Mouse (Mus musculus) midbrain, embryonic 14.5 days (tissue): ENCODE measurements around the gene Muc1. TPM values are rescaled to one million over a fixed set of nuclear protein-coding genes. Genes with fewer than 3 reads are reported as not detected.

Source experiments
- ATAC-seq: fragments of 200-750 bp; cut with Nextera tagmentation; 2 replicates; pipeline ENCODE4 v1.8.0; 2017; ENCODE audit warnings: moderate number of reproducible peaks, moderate library complexity; ENCODE audit not compliant: low FRiP score, low TSS enrichment
- DNase-seq: peaks from one replicate; pipeline ENCODE4 v3.0.0-alpha.2; 2015
- H3K27ac ChIP-seq: fragments of 300-500 bp; sonication (generic); replicated peaks from 2 replicates; pipeline ENCODE4 v1.5.1; 2014; ENCODE audit warnings: mild to moderate bottlenecking, low read depth, low read length, moderate library complexity
- H3K27me3 ChIP-seq: fragments of 300-500 bp; sonication (generic); 2 replicates; pipeline ENCODE4 v1.6.1; 2014; ENCODE audit warnings: low read length, control low read depth, mixed read lengths; ENCODE audit not compliant: control insufficient read depth, insufficient read depth
- H3K36me3 ChIP-seq: fragments of 300-500 bp; sonication (generic); 2 replicates; pipeline ENCODE4 v1.6.1; 2014; ENCODE audit warnings: low read length, control low read depth; ENCODE audit not compliant: control insufficient read depth, insufficient read depth
- H3K4me1 ChIP-seq: fragments of 300-500 bp; sonication (generic); 2 replicates; pipeline ENCODE4 v1.6.1; 2014; ENCODE audit warnings: mild to moderate bottlenecking, antibody characterized with exemption, low read length, control low read depth; ENCODE audit not compliant: control insufficient read depth, insufficient read depth
- H3K4me2 ChIP-seq: fragments of 300-500 bp; sonication (generic); 2 replicates; pipeline ENCODE4 v1.6.1; 2014; ENCODE audit warnings: mild to moderate bottlenecking, low read length, moderate library complexity
- H3K4me3 ChIP-seq: fragments of 300-500 bp; sonication (generic); replicated peaks from 2 replicates; pipeline ENCODE4 v1.5.1; 2014; ENCODE audit warnings: low read depth, low read length
- H3K9ac ChIP-seq: fragments of 300-500 bp; sonication (generic); replicated peaks from 2 replicates; pipeline ENCODE4 v1.6.1; 2014; ENCODE audit warnings: mild to moderate bottlenecking, low read length, moderate library complexity
- H3K9me3 ChIP-seq: fragments of 300-500 bp; sonication (generic); 2 replicates; pipeline ENCODE4 v1.6.1; 2016; ENCODE audit warnings: low read length, control low read depth, mixed read lengths; ENCODE audit not compliant: control insufficient read depth
- whole genome bisulfite sequencing: fragments of 180-500 bp; shearing (Covaris S2); extraction: QIAGEN DNeasy Blood & Tissue Kit; methylation state at CpG from one replicate; pipeline ENCODE4 v1.1.7; 2014; 5-methylcytosine and 5-hydroxymethylcytosine counted together
- polyA plus RNA-seq: library from polyadenylated mRNA; unstranded; fragments of >200 nt; fragmentation: Nextera tagmentation; extraction: Ambion mirVana; gene quantifications from 2 replicates; pipeline ENCODE4 v1.2.1, GENCODE M21; 2014

Muc1 gene
- polyA plus RNA-seq, 1 experiment from 2014 or later = 2.1 TPM

DNA sequence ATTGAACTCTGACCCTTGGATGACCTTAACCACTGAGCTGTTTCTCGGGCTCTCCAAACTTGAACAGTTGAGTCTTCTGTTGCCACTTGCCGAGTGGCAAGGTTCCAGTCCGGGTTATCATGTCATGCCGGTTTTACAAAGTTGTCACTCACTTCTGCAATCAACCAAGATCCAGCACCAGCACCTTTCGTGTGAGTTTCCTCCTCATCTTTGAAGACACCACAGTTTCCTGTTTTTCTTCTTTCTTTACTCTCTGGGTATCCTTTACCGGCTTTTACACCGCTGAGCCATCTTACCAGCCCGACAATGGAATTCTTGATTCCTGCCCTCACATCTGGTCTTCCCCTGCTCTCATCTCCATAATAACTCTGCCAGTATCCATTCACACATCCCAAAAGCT, 38.4 kb upstream of the Muc1 start:
- H3K27me3 ChIP-seq = no peaks in the 10 kb centered on the region
- H3K4me2 ChIP-seq = no peak overlapping the region
- H3K9me3 ChIP-seq = no peaks in the 10 kb centered on the region
- peaks cover 2% of the 10 kb centered on the region; the same call in 1 of the 2 replicates for H3K4me1 ChIP-seq
- peaks cover 22% of the 10 kb centered on the region for H3K36me3 ChIP-seq
- ATAC-seq (no peak), DNase-seq (no peak)
- H3K27ac ChIP-seq = no peak overlapping the region
- WGBS = 90% methylated on average over 8 of the region's 8 CpGs
- no peak overlapping the region for H3K4me3 ChIP-seq
- no peak overlapping the region for H3K9ac ChIP-seq

- peaks cover 7% of the 10 kb centered on the region for H3K36me3 ChIP-seq
- H3K27ac ChIP-seq = no peak overlapping the region
- 64% methylated on average over 1 of the region's 1 CpGs for WGBS
- H3K4me3 ChIP-seq = no peak overlapping the region
- H3K27me3 ChIP-seq = no peaks in the 10 kb centered on the region
- H3K4me2 ChIP-seq = no peak overlapping the region
- H3K4me1 ChIP-seq = peaks cover 10% of the 10 kb centered on the region; the same call in 1 of the 2 replicates
- no peak for DNase-seq
- no peak for ATAC-seq
- no peaks in the 10 kb centered on the region for H3K9me3 ChIP-seq
- H3K9ac ChIP-seq = no peak overlapping the region
Measured at GRCm38 (mm10) chr3:89193351-89193750, 35.5 kb upstream of the Muc1 start.

- Histone ChIP-seq H3K36me3 (peaks cover 2% of the 10 kb centered on the region; the same call in 1 of the 2 replicates), H3K27me3 (no peaks in the 10 kb centered on the region), H3K9me3 (no peaks in the 10 kb centered on the region), H3K4me1 (peaks cover 10% of the 10 kb centered on the region; the same call in 1 of the 2 replicates), H3K27ac (no peak overlapping the region), H3K4me2 (no peak overlapping the region), H3K4me3 (no peak overlapping the region), H3K9ac (no peak overlapping the region)
- WGBS = 87% methylated on average over 2 of the region's 2 CpGs
- ATAC-seq = no peak
- peak; percentile 30 for DNase-seq
Measured at GRCm38 (mm10) chr3:89193853-89194252, 35.0 kb upstream of the Muc1 start.

- Histone ChIP-seq H3K4me1 (peaks cover 10% of the 10 kb centered on the region; the same call in 1 of the 2 replicates), H3K27ac (peak overlapping the region; percentile 77), H3K4me3 (peak overlapping the region; percentile 33), H3K9ac (peak overlapping the region; percentile 55), H3K36me3 (no peaks in the 10 kb centered on the region), H3K27me3 (no peaks in the 10 kb centered on the region), H3K4me2 (peak overlapping the region; percentile 69), H3K9me3 (no peaks in the 10 kb centered on the region)
- peak; percentile 94 for ATAC-seq
- peak; percentile 93 for DNase-seq
- 7% methylated on average over 33 of the region's 33 CpGs for WGBS
Measured at GRCm38 (mm10) chr3:89195979-89196877, 32.6 kb upstream of the Muc1 start.

- H3K4me3 ChIP-seq = no peak overlapping the region
- H3K4me1 ChIP-seq = peaks cover 10% of the 10 kb centered on the region; the same call in 1 of the 2 replicates
- H3K27me3 ChIP-seq = no peaks in the 10 kb centered on the region
- 0 out of 2 replicates have a peak, but pooled peaks cover 6% of the 10 kb centered on the region for H3K36me3 ChIP-seq
- DNase-seq (no peak), ATAC-seq (no peak)
- no peak overlapping the region for H3K27ac ChIP-seq
- no peak overlapping the region for H3K9ac ChIP-seq
- 86% methylated on average over 3 of the region's 3 CpGs for WGBS
- H3K4me2 ChIP-seq = no peak overlapping the region
- no peaks in the 10 kb centered on the region for H3K9me3 ChIP-seq
Measured at GRCm38 (mm10) chr3:89199839-89200238, 29.0 kb upstream of the Muc1 start.

DNA sequence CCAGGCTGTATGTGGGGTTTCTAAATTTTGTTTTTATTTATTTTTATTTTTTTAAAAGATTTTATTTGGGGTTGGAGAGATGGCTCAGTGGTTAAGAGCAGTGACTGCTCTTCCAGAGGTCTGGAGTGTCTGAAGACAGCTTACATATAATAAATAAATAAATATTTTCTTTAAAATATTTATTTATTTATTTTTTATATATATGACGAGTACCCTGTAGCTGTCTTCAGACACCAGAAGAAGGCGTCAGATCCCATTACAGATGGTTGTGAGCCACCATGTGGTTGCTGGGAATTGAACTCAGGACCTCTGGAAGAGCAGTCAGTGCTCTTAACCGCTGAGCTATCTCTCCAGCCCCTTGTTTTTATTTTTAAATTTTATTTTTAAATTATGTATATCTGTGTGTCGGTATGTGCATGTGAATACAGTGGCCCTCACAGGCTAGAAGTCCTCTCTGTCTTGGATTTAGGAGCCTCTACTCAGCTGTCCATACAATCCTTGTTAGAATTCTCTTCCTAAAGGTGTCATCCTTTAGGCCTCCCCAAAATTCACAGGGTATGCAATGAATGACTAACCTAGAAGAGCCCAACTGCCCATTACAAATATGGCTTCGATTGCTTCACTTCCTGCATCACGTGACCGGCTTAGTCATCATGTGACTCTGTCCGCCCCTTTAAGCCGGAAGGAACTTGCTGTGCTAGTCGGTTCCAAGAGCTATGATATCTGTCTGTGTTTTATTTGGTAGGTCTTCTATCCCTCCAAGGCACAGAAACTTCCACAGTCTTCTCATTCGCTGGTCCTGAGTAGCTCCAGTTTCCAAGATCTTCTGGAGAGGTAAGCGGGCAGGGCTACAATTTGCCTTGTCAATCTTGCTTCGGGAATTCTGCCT, 26.4 kb upstream of the Muc1 start, which contains the start of gene Gba:
TSS of gene Gba (plus strand) at position 676 of the 889 bp plus-strand sequence.
- DNase-seq (peak; percentile 96), ATAC-seq (peak; percentile 91)
- Histone ChIP-seq H3K27ac (no peak within 1 kb of the TSS), H3K9ac (peak within 1 kb of the TSS; percentile 42), H3K4me1 (no peaks in the 10 kb centered on the region), H3K9me3 (no peaks in the 10 kb centered on the region), H3K27me3 (no peaks in the 10 kb centered on the region), H3K36me3 (peaks cover 27% of the 10 kb centered on the region), H3K4me2 (peak within 1 kb of the TSS; percentile 60), H3K4me3 (peak within 1 kb of the TSS; percentile 43)
- 29% methylated on average over 13 of the region's 13 CpGs for WGBS

- peaks cover 33% of the 10 kb centered on the region for H3K36me3 ChIP-seq
- H3K27ac ChIP-seq = no peak overlapping the region
- H3K4me3 ChIP-seq = peak overlapping the region; percentile 43
- H3K4me1 ChIP-seq = no peaks in the 10 kb centered on the region
- DNase-seq (no peak), ATAC-seq (peak; percentile 16; the same call in 1 of the 2 replicates)
- H3K4me2 ChIP-seq = peak overlapping the region; percentile 60
- 36% methylated on average over 5 of the region's 5 CpGs for WGBS
- peak overlapping the region; percentile 42 for H3K9ac ChIP-seq
- no peaks in the 10 kb centered on the region for H3K27me3 ChIP-seq
- H3K9me3 ChIP-seq = no peaks in the 10 kb centered on the region
Measured at GRCm38 (mm10) chr3:89203142-89203514, 25.7 kb upstream of the Muc1 start.

- no peak for ATAC-seq
- Histone ChIP-seq H3K27ac (no peak overlapping the region), H3K4me1 (no peaks in the 10 kb centered on the region), H3K9me3 (no peaks in the 10 kb centered on the region), H3K27me3 (no peaks in the 10 kb centered on the region), H3K4me2 (no peak overlapping the region), H3K36me3 (peaks cover 60% of the 10 kb centered on the region), H3K4me3 (no peak overlapping the region), H3K9ac (no peak overlapping the region)
- DNase-seq = no peak
- 92% methylated on average over 7 of the region's 7 CpGs for WGBS
Measured at GRCm38 (mm10) chr3:89206079-89206478, 22.8 kb upstream of the Muc1 start.
